Mouse (Mus musculus): ENCODE measurements around the gene Aff1.

DNA sequence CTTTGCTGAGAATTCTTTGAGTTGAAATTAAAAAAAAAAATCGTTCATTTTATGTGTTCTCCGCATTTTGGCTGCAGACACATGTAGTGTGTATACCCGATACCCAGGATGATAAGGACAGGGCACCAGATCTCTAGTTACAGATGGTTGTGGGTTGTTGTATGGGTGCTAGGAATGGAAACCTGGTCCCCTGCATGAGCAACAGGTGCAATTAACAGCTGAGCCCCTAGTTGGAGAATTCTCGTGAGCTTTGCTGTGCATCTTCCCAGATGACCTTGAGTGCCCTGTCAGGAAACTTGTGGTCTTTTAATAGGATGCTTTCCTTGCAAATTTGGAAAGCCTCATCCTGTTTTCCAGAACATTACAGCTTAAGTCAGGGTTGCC, 74.2 kb downstream of the Aff1 start:
- TF ChIP-seq POLR2A (IDR thresholded peaks at IDR 0.05; ENCODE audit: low read depth, low read length) (no peak), CTCF (IDR thresholded peaks at IDR 0.05; ENCODE audit: borderline replicate concordance, insufficient read depth, low read length) (no peak)

Measured in embryonic fibroblast, embryonic 13.5 days (primary cell).